Mouse (Mus musculus) cerebellum, adult 2 months (tissue): ENCODE results near the gene Frmpd4. TPM values are rescaled to one million over a fixed set of nuclear protein-coding genes. Genes with fewer than 3 reads are reported as not detected.

Source experiments
- DNase-seq, 2 experiments: peaks; one replicate each; pipeline ENCODE4 v3.0.0; 2021
- H3K27ac ChIP-seq: fragments of 200-500 bp; 2 replicates; pipeline ENCODE4 v1.5.1; 2012; ENCODE audit warnings: low read length, control low read depth, inconsistent platforms; ENCODE audit not compliant: insufficient read depth
- H3K27me3 ChIP-seq: fragments of 200-500 bp; 2 replicates; pipeline ENCODE4 v1.6.1; 2012; ENCODE audit warnings: inconsistent platforms, mild to moderate bottlenecking, low read length, moderate library complexity; ENCODE audit not compliant: control insufficient read depth, insufficient read depth
- H3K4me1 ChIP-seq: fragments of 200-500 bp; 2 replicates; pipeline ENCODE4 v1.6.1; 2011; ENCODE audit warnings: low read length; ENCODE audit not compliant: control insufficient read depth, insufficient read depth
- H3K4me3 ChIP-seq: fragments of 200-500 bp; replicated peaks from 2 replicates; pipeline ENCODE3; 2011; ENCODE audit warnings: mild to moderate bottlenecking, low read depth, low read length, control low read depth; ENCODE audit not compliant: insufficient read depth
- CTCF ChIP-seq: fragments of 200-500 bp; IDR thresholded peaks from 2 replicates; pipeline ENCODE4 v1.5.1; 2011; ENCODE audit warnings: low read depth, mild to moderate bottlenecking, control low read depth, low read length, moderate library complexity, borderline replicate concordance; ENCODE audit not compliant: insufficient read depth
- POLR2A ChIP-seq: fragments of 200-500 bp; IDR thresholded peaks from 2 replicates; pipeline ENCODE4 v1.6.1; 2011; ENCODE audit warnings: low read length, control low read depth, borderline replicate concordance; ENCODE audit not compliant: insufficient read depth
- WGBS: fragments of 180-500 bp; shearing (Covaris S2); methylation state at CpG from one replicate; pipeline ENCODE4 v1.1.7; 2018; 5-methylcytosine and 5-hydroxymethylcytosine counted together
- polyA plus RNA-seq: library from polyadenylated mRNA; depleted of rRNA; stranded (reverse); fragments of >200 nt; gene quantifications from 2 replicates; pipeline ENCODE4 v1.2.3, GENCODE M21; 2012; rRNA removed

Frmpd4 gene
- polyA plus RNA-seq, 1 experiment: 14.2 TPM

- Histone ChIP-seq H3K27me3 (no peaks in the 10 kb centered on the region), H3K4me1 (no peaks in the 10 kb centered on the region), H3K27ac (no peak overlapping the region), H3K4me3 (no peak overlapping the region)
- WGBS: 59% methylated on average over 2 of the region's 2 CpGs
- DNase-seq: no peak
- TF ChIP-seq POLR2A (no peak), CTCF (no peak)
Measured at GRCm38 (mm10) chrX:167433950-167434349, 1143.1 kb downstream of the Frmpd4 start.

Other genes with a start within 250 kb of the Frmpd4 start
- gene Msl3, start 96.7 kb upstream of the Frmpd4 start, polyA plus RNA-seq: 24.1 and 24.5 TPM in 2 replicates
- gene Arhgap6, start 217.9 kb upstream of the Frmpd4 start, polyA plus RNA-seq: 2.1 and 2.5 TPM in 2 replicates